Mouse (Mus musculus): ENCODE data around the gene Eif3i. TPM values are rescaled to one million over a fixed set of nuclear protein-coding genes. Genes with fewer than 3 reads are reported as not detected.

The Eif3i gene
- polyA plus RNA-seq (2015; fragmentation: Nextera tagmentation; extraction: Ambion mirVana): 239 and 253 TPM in 2 replicates

DNA sequence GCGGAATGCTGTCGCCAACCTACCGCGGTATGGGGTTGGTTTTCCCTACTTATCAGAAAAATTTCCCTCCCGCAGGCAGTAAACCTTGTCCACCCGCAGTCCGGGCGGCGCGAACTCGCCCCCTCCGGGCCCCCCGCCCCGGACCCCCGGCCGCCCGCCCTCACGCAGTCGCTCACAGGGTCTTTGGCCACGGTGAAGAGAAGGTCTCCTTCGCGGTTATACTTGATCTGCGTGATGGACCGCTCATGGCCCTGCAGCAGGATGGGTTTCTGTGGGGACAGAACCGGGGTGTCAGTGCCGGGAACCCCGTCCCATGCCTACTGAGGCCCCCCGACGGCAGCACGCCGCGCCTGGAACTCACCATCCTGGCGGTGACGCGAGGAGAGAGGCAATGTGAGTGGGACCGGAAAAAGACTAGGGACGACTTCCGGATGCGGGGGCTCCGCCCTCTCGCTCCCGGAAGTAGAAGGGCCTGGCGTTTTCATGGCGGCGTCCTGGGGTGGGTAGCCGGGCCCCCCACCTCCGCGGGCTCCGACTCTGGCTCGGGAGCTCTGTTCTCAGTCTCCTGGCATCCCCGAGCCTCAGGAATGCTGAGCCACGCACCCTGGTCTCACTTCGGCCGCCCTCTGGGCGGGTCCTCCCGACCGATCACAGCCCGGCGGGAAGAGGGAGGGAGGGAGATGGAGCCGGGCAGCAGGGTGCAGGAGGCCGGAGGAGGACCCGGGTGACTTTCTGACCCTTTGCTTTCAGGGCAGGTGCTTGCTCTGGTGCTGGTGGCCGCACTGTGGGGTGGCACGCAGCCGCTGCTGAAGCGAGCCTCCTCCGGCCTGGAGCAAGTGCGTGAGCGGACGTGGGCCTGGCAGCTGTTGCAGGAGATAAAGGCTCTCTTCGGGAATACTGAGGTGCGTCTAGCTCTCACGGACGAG, at the start of gene Eif3i, which contains the start of gene Tmem234:
Eif3i (minus strand) TSS at position 416 of the 926 bp plus-strand sequence.
Tmem234 (plus strand) TSS at position 436 of the 926 bp plus-strand sequence.
- Histone ChIP-seq H3K4me3 (replicated peaks; ENCODE audit: low read length) (peak within 1 kb of the TSS; percentile 98), H3K4me1 (ENCODE audit: control insufficient read depth, insufficient read depth, low read length) (peaks cover 17% of the 10 kb centered on the region), H3K27me3 (ENCODE audit: control insufficient read depth, insufficient read depth, low read length) (no peaks in the 10 kb centered on the region), H3K9me3 (replicated peaks; ENCODE audit: control insufficient read depth, low read length) (no peaks in the 10 kb centered on the region), H3K27ac (ENCODE audit: low read length) (peak within 1 kb of the TSS; percentile 67; the same call in 1 of the 2 replicates), H3K4me2 (ENCODE audit: low read depth, low read length) (peak within 1 kb of the TSS; percentile 89), H3K9ac (ENCODE audit: low read length) (peak within 1 kb of the TSS; percentile 98), H3K36me3 (ENCODE audit: control insufficient read depth, insufficient read depth, low read length) (peaks cover 13% of the 10 kb centered on the region; the same call in 1 of the 2 replicates)
- under 1% methylated on average over 74 of the region's 74 CpGs for WGBS
- peak; percentile 89 for ATAC-seq (ENCODE audit: insufficient read depth, low FRiP score)

DNA sequence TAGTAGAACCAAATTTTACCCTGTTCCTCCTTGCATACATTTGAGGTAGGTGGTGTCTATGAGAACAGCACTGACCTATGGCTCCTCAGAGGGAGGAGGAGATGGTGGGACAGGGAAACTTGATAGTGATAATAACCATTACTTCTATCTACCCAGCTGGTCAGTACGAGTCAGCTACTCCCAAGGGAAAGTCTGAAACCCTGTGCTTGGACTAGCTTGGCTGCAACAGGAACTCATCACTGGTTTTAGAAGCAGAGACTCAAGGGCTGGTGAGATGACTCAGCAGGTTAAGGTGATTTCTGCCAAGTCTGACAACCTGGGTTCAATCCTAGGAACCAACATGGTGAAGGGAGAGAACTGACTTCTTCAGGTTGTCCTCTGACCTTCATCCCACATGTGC, 48.2 kb upstream of the Eif3i start:
- Histone ChIP-seq H3K9me3 (replicated peaks; ENCODE audit: control insufficient read depth, low read length) (no peaks in the 10 kb centered on the region), H3K9ac (ENCODE audit: low read length) (no peak overlapping the region), H3K36me3 (ENCODE audit: control insufficient read depth, insufficient read depth, low read length) (peaks cover 39% of the 10 kb centered on the region), H3K4me2 (ENCODE audit: low read depth, low read length) (no peak overlapping the region), H3K4me3 (replicated peaks; ENCODE audit: low read length) (no peak overlapping the region), H3K27me3 (ENCODE audit: control insufficient read depth, insufficient read depth, low read length) (no peaks in the 10 kb centered on the region), H3K4me1 (ENCODE audit: control insufficient read depth, insufficient read depth, low read length) (no peaks in the 10 kb centered on the region), H3K27ac (ENCODE audit: low read length) (no peak overlapping the region)
- no peak for ATAC-seq (ENCODE audit: insufficient read depth, low FRiP score)
- 72% methylated on average over 1 of the region's 1 CpGs for WGBS

DNA sequence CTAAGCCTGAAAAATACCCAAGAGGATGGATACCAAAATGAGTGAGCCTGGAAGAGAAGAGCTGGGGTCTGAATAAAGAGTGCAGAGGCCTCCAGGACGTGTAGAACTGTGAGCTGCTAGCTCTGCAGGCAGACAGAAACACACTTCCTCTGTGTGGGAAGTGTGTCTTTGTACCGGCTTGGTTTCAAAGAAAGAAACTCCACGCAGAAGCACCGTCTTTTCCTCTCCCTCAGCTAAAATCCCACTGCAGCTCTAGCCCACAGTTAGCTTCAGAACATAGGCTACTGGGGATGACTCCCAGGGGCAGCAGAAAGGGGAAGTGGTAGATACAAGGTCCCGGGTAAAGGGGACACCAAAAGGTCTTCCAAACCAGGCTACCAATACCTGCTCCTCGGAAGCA, 44.8 kb upstream of the Eif3i start:
- Histone ChIP-seq H3K4me3 (replicated peaks; ENCODE audit: low read length) (no peak overlapping the region), H3K36me3 (ENCODE audit: control insufficient read depth, insufficient read depth, low read length) (peaks cover 24% of the 10 kb centered on the region), H3K9me3 (replicated peaks; ENCODE audit: control insufficient read depth, low read length) (no peaks in the 10 kb centered on the region), H3K27me3 (ENCODE audit: control insufficient read depth, insufficient read depth, low read length) (no peaks in the 10 kb centered on the region), H3K4me2 (ENCODE audit: low read depth, low read length) (no peak overlapping the region), H3K4me1 (ENCODE audit: control insufficient read depth, insufficient read depth, low read length) (peaks cover 6% of the 10 kb centered on the region; the same call in 1 of the 2 replicates), H3K9ac (ENCODE audit: low read length) (no peak overlapping the region), H3K27ac (ENCODE audit: low read length) (no peak overlapping the region)
- 87% methylated on average over 6 of the region's 6 CpGs for WGBS
- ATAC-seq (ENCODE audit: insufficient read depth, low FRiP score): no peak

- no peak for ATAC-seq (ENCODE audit: insufficient read depth, low FRiP score)
- Histone ChIP-seq H3K27me3 (ENCODE audit: control insufficient read depth, insufficient read depth, low read length) (no peaks in the 10 kb centered on the region), H3K9me3 (replicated peaks; ENCODE audit: control insufficient read depth, low read length) (no peaks in the 10 kb centered on the region), H3K9ac (ENCODE audit: low read length) (peak overlapping the region; percentile 54), H3K36me3 (ENCODE audit: control insufficient read depth, insufficient read depth, low read length) (peaks cover 10% of the 10 kb centered on the region; the same call in 1 of the 2 replicates), H3K27ac (ENCODE audit: low read length) (peak overlapping the region; percentile 27), H3K4me2 (ENCODE audit: low read depth, low read length) (peak overlapping the region; percentile 40), H3K4me1 (ENCODE audit: control insufficient read depth, insufficient read depth, low read length) (peaks cover 26% of the 10 kb centered on the region), H3K4me3 (replicated peaks; ENCODE audit: low read length) (peak overlapping the region; percentile 22; the same call in 1 of the 2 replicates)
- WGBS: 39% methylated on average over 5 of the region's 5 CpGs
These were observed 41.3 kb upstream of the Eif3i start for GRCm38 (mm10) chr4:129641756-129642155.

GRCm38 (mm10) chr4:129640638-129641467, 40.4 kb upstream of the Eif3i start, which contains the start of gene Txlna:
Txlna (minus strand) TSS chr4:129641065.
- Histone ChIP-seq H3K4me1 (ENCODE audit: control insufficient read depth, insufficient read depth, low read length) (peaks cover 26% of the 10 kb centered on the region), H3K36me3 (ENCODE audit: control insufficient read depth, insufficient read depth, low read length) (peaks cover 17% of the 10 kb centered on the region), H3K4me3 (replicated peaks; ENCODE audit: low read length) (peak within 1 kb of the TSS; percentile 56), H3K9me3 (replicated peaks; ENCODE audit: control insufficient read depth, low read length) (no peaks in the 10 kb centered on the region), H3K27ac (ENCODE audit: low read length) (peak within 1 kb of the TSS; percentile 97), H3K4me2 (ENCODE audit: low read depth, low read length) (peak within 1 kb of the TSS; percentile 83), H3K27me3 (ENCODE audit: control insufficient read depth, insufficient read depth, low read length) (no peaks in the 10 kb centered on the region), H3K9ac (ENCODE audit: low read length) (peak within 1 kb of the TSS; percentile 74)
- under 1% methylated on average over 60 of the region's 60 CpGs for WGBS
- peak; percentile 95 for ATAC-seq (ENCODE audit: insufficient read depth, low FRiP score)

GRCm38 (mm10) chr4:129640101-129640637, 39.7 kb upstream of the Eif3i start:
- H3K4me3 ChIP-seq (replicated peaks; ENCODE audit: low read length): peak overlapping the region; percentile 56
- H3K27me3 ChIP-seq (ENCODE audit: control insufficient read depth, insufficient read depth, low read length): no peaks in the 10 kb centered on the region
- peak overlapping the region; percentile 83 for H3K4me2 ChIP-seq (ENCODE audit: low read depth, low read length)
- 1% methylated on average over 17 of the region's 17 CpGs for WGBS
- peak overlapping the region; percentile 97 for H3K27ac ChIP-seq (ENCODE audit: low read length)
- no peaks in the 10 kb centered on the region for H3K9me3 ChIP-seq (replicated peaks; ENCODE audit: control insufficient read depth, low read length)
- ATAC-seq (ENCODE audit: insufficient read depth, low FRiP score): no peak
- peaks cover 18% of the 10 kb centered on the region for H3K36me3 ChIP-seq (ENCODE audit: control insufficient read depth, insufficient read depth, low read length)
- H3K4me1 ChIP-seq (ENCODE audit: control insufficient read depth, insufficient read depth, low read length): peaks cover 26% of the 10 kb centered on the region
- H3K9ac ChIP-seq (ENCODE audit: low read length): peak overlapping the region; percentile 74

DNA sequence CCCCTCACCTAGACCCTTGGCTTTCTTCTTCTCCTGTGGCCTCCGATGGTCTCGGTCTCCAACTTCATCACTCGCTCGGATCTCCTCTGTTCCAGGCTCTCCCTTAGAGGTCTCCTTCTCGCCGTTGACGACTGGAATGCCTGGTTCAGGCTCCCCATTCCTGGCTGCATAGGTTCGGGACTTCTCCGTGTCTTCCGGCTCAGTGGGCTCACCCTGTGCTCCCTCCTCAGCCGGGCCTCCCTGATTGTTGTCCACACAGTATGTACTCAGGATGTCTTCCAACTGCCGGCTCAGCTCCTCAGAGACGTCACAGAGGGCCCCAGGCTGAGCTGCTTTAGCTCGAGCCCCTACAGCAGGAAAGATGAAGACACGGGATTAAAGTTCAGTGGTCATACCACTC, 38.8 kb upstream of the Eif3i start:
- no peaks in the 10 kb centered on the region for H3K9me3 ChIP-seq (replicated peaks; ENCODE audit: control insufficient read depth, low read length)
- no peak for ATAC-seq (ENCODE audit: insufficient read depth, low FRiP score)
- H3K9ac ChIP-seq (ENCODE audit: low read length): peak overlapping the region; percentile 74; the same call in 1 of the 2 replicates
- peaks cover 24% of the 10 kb centered on the region for H3K36me3 ChIP-seq (ENCODE audit: control insufficient read depth, insufficient read depth, low read length)
- WGBS: 82% methylated on average over 15 of the region's 15 CpGs
- H3K4me2 ChIP-seq (ENCODE audit: low read depth, low read length): peak overlapping the region; percentile 83
- H3K4me3 ChIP-seq (replicated peaks; ENCODE audit: low read length): peak overlapping the region; percentile 56
- H3K27me3 ChIP-seq (ENCODE audit: control insufficient read depth, insufficient read depth, low read length): no peaks in the 10 kb centered on the region
- H3K27ac ChIP-seq (ENCODE audit: low read length): no peak overlapping the region
- peaks cover 26% of the 10 kb centered on the region for H3K4me1 ChIP-seq (ENCODE audit: control insufficient read depth, insufficient read depth, low read length)

DNA sequence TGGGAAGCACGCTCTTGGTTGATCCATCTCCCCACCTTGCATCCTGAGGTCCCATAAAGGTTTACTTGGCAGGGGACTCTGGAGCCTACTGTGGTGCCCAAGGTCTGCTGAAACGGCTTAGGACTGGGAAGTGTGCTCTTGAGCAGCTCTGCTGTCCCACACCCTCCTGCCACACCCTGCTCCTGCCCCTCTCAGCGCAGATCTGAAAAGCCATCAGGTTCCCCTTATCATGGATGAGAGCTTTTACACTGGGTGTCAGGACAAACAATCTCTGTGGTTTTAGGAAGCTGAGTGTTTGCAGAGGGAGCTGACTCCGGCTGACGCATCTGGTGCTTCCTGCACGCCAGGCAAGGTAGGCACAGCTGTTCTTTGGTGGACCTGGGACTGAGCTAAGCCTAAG, 33.4 kb upstream of the Eif3i start:
- Histone ChIP-seq H3K27me3 (ENCODE audit: control insufficient read depth, insufficient read depth, low read length) (no peaks in the 10 kb centered on the region), H3K4me2 (ENCODE audit: low read depth, low read length) (no peak overlapping the region), H3K9ac (ENCODE audit: low read length) (no peak overlapping the region), H3K36me3 (ENCODE audit: control insufficient read depth, insufficient read depth, low read length) (peaks cover 43% of the 10 kb centered on the region), H3K9me3 (replicated peaks; ENCODE audit: control insufficient read depth, low read length) (no peaks in the 10 kb centered on the region), H3K27ac (ENCODE audit: low read length) (no peak overlapping the region), H3K4me1 (ENCODE audit: control insufficient read depth, insufficient read depth, low read length) (peaks cover 8% of the 10 kb centered on the region; the same call in 1 of the 2 replicates), H3K4me3 (replicated peaks; ENCODE audit: low read length) (no peak overlapping the region)
- WGBS: 88% methylated on average over 6 of the region's 6 CpGs
- no peak for ATAC-seq (ENCODE audit: insufficient read depth, low FRiP score)
